Mouse (Mus musculus): ENCODE measurements at regions not wholly inside any gene's neighbourhood (a gene's known extent, or its start where the extent isn't known, plus 50 kb on each side); places are given as distances from the start of the nearest gene placed in this dataset.

- DNase-seq = peak; percentile 62 to 69
- intact Hi-C loops (cut with DNase I) = no loop called here
These were observed 101.4 kb downstream of the 1810010D01Rik start for GRCm38 (mm10) chr7:145106494-145106849.

GRCm38 (mm10) chr7:145105831-145106493 is 102.0 kb downstream of the 1810010D01Rik start:
- intact Hi-C loops (cut with DNase I) = no loop called here
- DNase-seq = no peak

DNA sequence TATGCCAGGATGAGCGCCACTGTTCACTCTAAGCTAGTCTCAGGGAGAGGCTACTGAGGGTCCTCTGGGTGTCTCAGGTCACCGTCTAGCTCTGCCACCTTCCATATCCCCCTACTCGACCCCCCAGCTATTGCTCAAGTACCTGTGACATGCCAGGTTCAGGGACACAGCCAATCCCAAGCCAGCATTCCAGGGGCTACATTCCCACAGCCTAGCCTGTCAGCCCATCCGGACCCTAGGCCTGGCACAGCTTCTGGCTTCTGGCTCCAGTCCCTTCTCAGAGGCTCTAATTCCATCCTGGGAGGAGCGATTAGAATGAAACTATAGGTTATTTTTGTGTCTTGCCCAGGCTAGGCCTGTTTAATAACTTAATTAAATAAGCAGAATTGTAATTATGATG is 105.2 kb downstream of the 1810010D01Rik start:
- DNase-seq = no peak
- intact Hi-C loops (cut with DNase I) = no loop called here

GRCm38 (mm10) chr7:145102216-145102615 is 105.7 kb downstream of the 1810010D01Rik start:
- intact Hi-C loops (cut with DNase I) = no loop called here
- peak; percentile 67 for DNase-seq

DNA sequence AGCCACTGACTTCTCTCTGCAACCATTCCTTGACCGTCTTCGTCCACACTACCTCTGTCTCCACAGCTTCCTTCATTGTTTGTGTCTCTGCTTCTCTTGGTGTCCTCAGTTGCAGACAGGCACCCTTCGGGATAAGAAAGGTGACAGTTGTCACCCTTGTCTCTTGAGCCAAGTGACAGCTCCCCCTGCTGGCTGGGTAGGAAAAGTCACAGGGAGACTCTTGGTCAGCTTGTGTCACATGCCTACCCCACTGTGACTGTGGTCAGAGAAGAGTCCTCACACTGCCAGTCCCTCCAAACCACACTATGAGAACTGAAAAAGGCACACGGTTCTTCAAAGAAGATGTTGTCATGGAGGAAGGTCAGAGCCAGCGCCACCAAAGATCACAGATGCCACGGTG is 109.6 kb downstream of the 1810010D01Rik start:
- no peak for DNase-seq
- intact Hi-C loops (cut with DNase I) = no loop called here

DNA sequence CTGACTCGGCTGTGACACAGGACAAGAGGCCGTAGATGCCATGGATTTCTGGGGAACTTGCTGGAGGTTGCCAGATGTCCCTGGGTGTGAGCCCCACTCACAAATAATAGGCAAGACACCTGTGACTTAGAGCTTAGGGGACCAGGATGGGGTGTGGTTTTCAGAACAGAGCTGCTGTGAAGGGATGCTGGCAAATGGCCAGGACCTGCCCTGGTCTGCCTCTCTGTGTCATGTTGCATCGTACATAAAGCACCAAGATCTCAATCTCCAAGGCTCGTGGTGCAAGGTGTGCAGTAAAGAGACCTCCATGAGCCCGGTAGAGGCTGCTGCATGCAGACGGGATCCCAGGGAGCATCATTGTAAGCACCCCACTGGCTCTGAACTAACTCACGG is 113.8 kb downstream of the 1810010D01Rik start:
- DNase-seq = no peak
- intact Hi-C loops (cut with DNase I) = no loop called here

GRCm38 (mm10) chr7:145093417-145094133 is 114.3 kb downstream of the 1810010D01Rik start:
- intact Hi-C loops (cut with DNase I) = no loop called here
- DNase-seq = no peak

DNA sequence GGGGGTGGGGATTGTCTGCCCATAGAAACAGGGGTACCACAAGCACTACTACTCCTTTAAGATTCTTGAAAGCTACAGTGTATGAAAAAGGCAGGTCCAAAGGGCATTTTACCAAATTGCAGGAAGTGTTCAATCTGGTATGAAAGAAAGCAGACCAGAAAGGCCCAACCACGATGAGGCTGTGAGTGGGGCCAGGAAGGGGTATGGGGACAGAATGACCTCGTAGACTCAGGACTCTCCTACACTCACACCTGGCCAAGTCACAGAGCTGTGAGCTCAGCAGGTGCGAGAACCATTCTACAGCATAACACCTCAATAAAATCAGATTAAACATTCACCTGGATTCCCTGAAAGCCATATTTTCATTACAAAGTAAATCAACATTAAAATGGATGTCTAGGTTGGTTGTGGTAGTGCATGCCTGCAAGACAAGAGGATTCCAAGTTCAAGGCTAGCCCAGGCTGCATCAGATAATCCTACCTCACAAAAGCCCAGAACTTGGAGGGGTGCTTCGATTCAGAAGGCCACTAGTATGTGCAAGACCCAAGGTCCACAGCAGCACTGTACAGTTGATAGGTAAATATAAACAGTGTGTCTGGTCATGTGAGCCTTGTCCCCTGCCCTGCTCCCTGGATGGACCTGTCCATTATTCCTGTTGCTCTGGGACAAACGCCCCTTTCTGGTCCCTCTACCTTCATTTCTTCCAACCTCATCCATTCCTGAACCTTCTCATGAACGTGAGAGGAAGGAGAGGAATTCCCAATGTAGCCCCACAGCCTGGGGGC is 115.3 kb downstream of the 1810010D01Rik start:
- intact Hi-C loops (cut with DNase I) = no loop called here

DNA sequence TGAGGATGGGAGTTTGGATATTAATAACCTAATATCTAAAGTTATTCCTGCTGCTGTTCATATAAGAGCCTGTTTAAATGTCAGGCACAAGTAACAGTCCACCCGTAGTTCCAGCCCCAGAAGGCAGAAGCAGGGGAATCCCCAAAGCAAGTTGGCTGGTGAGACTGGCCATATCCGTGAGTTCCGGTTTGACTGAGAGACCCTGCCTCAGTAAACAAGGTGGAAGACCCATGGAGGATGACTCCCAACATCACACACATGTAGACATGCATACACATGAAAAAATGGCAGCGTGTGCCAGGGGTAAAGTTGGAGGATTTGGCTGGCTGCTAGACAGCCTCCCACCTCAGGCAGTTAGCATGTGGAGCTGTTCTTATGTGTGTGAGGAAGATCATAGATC is 117.1 kb downstream of the 1810010D01Rik start:
- no peak for DNase-seq
- intact Hi-C loops (cut with DNase I) = no loop called here

More for the DNA sequence above, 115.3 kb downstream of the 1810010D01Rik start:
- DNase-seq = no peak

- intact Hi-C loops (cut with DNase I) = no loop called here
- DNase-seq = no peak
These were observed 118.6 kb downstream of the 1810010D01Rik start for GRCm38 (mm10) chr7:145089315-145089721.

DNA sequence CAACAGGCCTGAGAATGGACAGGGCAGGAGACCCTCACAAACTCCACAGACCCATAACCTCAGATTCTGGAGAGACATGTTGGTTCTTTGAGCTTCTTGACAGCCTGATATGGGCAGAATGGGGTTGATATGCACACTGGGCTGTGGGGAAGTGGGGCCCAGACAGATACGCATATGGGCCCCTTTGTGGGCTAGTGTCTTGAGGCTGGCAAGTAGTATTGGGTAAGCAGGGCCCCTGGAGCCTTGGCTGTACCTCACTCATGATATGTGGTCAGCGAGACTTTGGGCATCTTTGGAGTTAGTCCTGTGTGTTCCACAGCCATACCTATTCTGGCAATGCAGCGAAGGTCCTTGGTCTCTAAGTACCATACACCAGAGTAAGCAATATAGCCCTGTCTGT is 119.3 kb downstream of the 1810010D01Rik start:
- no peak for DNase-seq
- intact Hi-C loops (cut with DNase I) = no loop called here

GRCm38 (mm10) chr7:145087790-145088189 is 120.1 kb downstream of the 1810010D01Rik start:
- intact Hi-C loops (cut with DNase I) = no loop called here

DNA sequence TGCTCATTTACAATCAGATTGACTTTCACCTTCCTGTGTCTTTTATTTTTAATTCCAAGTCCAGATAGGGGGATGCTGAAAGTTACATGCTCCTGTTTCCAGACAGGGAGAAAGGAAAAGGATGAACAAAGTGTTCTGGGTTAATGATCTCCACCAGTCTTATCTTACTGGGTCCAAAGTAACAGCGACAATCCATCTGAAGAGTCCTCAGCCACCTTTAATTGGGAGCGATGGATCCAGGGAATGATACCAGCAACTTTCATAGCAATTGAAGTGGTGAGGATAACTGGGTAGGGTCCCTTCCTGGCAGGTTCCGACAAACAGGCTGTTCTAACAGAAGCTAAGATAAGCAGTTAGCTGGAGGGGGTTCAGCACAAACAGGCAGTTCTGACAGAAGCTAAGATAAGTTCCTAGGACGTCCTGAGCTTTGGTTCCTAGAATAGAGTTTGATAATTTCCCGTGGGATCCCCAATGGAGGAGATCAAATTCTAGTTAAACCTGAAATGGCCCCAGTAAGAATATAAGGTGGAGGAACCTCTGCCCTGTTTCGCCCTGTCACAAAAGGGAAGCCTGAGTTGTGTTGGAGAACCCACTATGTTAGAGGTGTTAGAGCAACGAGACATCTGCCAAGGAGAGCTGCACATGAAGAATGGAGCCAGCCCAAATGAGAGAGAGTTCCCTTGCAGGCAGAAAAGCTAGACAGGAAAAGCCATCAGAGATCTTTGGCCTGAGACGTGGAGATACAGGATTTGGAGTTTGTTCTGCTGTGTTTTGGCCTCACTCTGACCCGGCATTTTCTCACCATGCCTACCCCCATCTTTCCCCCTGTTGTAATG is 124.8 kb downstream of the 1810010D01Rik start:
- DNase-seq = peak in 1 of 2 experiments; percentile 66
- intact Hi-C loops (cut with DNase I) = no loop called here

More at GRCm38 (mm10) chr7:145087790-145088189, 120.1 kb downstream of the 1810010D01Rik start:
- DNase-seq = no peak

GRCm38 (mm10) chr7:145071996-145072790 is 132.5 kb upstream of the Ccnd1 start:
- intact Hi-C loops (cut with DNase I) = no loop called here
- peak in 1 of 2 experiments; percentile 45 for DNase-seq

DNA sequence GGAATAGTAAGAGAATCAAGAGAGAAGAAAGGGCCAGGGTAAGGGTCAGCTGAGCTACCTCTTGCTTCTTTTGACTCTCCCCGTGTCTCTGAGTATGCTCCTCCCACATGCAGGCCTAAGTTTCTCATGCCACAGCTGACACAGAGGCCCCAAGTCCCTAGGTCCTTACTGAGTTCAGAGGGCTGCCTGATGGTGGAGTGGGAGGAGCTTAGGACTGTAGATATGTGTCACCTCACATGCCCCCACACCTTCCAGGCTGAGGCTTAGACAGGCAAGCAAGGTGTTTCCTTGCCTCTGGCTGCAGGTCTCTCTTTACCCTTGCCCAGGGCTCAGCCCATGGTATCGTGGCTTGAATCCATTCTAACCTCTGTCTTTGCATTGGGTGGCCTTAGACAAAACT is 131.8 kb upstream of the Ccnd1 start:
- intact Hi-C loops (cut with DNase I) = no loop called here
- no peak for DNase-seq

DNA sequence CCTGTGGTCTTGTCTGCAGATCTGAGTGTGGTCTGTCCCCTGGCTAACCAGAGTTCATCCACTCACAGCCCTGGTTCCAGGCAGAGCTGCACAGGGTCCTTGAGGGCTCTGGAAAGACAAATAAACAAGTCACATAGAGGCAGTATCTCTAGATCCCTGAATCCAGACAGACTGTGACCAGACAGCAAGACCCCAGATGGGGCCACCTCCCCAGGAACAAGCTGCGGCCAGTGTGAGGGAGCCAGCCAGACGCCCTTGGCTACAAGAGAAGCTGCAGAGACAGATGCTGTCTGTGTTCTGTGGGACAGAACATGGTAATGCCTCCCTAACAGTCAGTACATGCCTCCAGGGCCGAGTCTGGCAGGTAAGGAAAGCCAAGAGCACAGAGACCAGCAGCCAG is 127.6 kb upstream of the Ccnd1 start:
- intact Hi-C loops (cut with DNase I) = no loop called here
- no peak for DNase-seq

GRCm38 (mm10) chr7:145056320-145056719 is 116.6 kb upstream of the Ccnd1 start:
- no peak for DNase-seq
- intact Hi-C loops (cut with DNase I) = no loop called here

DNA sequence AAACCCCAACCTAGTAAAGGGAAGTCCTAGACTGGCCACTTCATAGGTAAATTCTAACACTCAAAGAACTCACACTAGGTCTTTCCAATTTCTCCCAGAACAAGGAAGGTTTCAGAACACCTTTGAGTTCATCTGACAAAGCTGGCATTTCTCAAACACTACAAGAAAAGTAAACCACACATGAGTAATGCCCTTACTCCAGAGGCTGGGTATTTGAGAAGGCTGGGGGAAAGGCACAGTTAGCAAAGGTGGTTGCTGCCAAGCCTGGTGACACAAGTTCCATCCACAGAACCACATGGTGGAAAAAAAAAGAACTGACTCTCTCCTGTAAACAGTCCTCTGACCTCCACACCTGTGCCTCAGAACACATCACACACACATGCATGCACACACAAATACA is 111.9 kb upstream of the Ccnd1 start:
- intact Hi-C loops (cut with DNase I) = no loop called here
- no peak for DNase-seq

GRCm38 (mm10) chr7:145050729-145051128 is 111.0 kb upstream of the Ccnd1 start:
- intact Hi-C loops (cut with DNase I) = no loop called here
- no peak for DNase-seq

DNA sequence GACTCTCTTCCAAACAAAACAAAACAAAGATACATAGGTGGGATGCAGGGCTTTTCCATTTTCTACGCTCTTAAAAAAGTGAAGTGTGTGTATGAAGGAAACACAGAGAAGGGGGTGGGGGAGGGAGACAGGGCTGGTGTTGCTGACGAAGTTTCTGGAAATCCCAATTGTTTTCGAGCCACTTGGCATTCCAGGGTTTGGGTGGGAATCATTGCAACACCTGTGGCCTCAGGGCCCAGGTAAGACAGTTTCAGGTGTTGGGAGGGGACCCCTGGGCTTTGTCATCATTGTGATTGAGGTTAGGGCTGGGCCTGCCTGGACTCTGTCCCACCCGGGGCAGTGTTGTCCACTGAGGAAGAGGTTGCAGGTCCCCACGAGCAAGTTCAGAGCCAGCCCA is 108.8 kb upstream of the Ccnd1 start:
- no peak for DNase-seq

More for the DNA sequence above, 108.8 kb upstream of the Ccnd1 start:
- intact Hi-C loops (cut with DNase I) = no loop called here

Data from heart, postnatal 36 days (tissue).